Mouse (Mus musculus) thymus, postnatal 14 days (tissue): Measurements from ENCODE around the gene Hsdl1.

Experiments used
- DNase-seq: peaks from one replicate; pipeline ENCODE4 v3.0.0; 2021

The Hsdl1 gene

GRCm38 (mm10) chr8:119516674-119517073 is 58.3 kb downstream of the Hsdl1 start:
- DNase-seq, result no peak

GRCm38 (mm10) chr8:119515767-119516166 is 59.2 kb downstream of the Hsdl1 start:
- DNase-seq, result no peak

GRCm38 (mm10) chr8:119514940-119515339 is 60.0 kb downstream of the Hsdl1 start:
- DNase-seq, result no peak

- no peak for DNase-seq
Observed at GRCm38 (mm10) chr8:119513405-119513804, 61.6 kb downstream of the Hsdl1 start.
